Comparison of ENCODE assay signal across 16 mouse cellular contexts in the genomic region with DNA sequence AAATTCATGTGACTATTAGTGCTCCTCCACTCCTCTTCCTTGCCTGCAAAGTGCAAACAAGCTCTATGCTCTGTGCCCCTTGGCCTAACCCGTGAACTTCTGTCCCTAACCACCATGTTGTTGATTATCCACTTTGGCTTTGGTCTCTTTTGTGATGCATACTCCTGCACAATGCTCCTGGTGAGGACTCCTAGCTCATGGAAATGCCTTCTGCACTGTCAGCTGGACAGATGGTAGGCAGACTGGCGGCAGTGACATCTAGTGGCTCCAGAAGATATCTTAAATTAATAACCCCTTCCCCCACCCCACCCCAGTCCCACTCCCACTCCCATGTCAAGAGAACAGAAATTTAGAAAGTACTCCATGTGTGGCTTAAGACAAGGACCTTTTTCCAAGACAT. TPM values are rescaled to one million over a fixed set of nuclear protein-coding genes. Genes with fewer than 3 reads are reported as not detected.
DNase-seq lines count a peak whose midpoint lies in the region; ATAC-seq and TF ChIP-seq lines count a peak whose summit lies in the region.
"Had no signal": no experiment of that assay in that cellular context is flagged by ENCODE, and none has a peak within 500 bp of the region (broad histone marks: within the 10 kb centered on the region; RNA-seq: fewer than 3 reads in every experiment).

No protein-coding gene starts in this region.

- H3K4me3 ChIP-seq in gastrocnemius, adult 2 months = no peak overlapping the region
- no peak overlapping the region for H3K4me3 ChIP-seq in embryonic facial prominence, embryonic 11.5 days (ENCODE audit: low read depth, low read length)
- H3K4me3 ChIP-seq in stomach, postnatal 0 days (ENCODE audit: low read depth, low read length) = no peak overlapping the region
- H3K4me3 ChIP-seq: hindbrain, embryonic 13.5 days; liver, embryonic 15.5 days; midbrain, embryonic 10.5 days had no signal

- no peak overlapping the region for H3K27ac ChIP-seq in gastrocnemius, adult 2 months
- no peak overlapping the region for H3K27ac ChIP-seq in embryonic facial prominence, embryonic 11.5 days (replicated peaks; ENCODE audit: low read depth, low read length)
- H3K27ac ChIP-seq in stomach, postnatal 0 days (replicated peaks) = no peak overlapping the region
- H3K27ac ChIP-seq: hindbrain, embryonic 13.5 days; liver, embryonic 15.5 days; midbrain, embryonic 10.5 days had no signal

- no peak overlapping the region for H3K9ac ChIP-seq in embryonic facial prominence, embryonic 11.5 days (replicated peaks; ENCODE audit: low read length)
- no peak overlapping the region for H3K9ac ChIP-seq in stomach, postnatal 0 days (ENCODE audit: low read length)
- H3K9ac ChIP-seq: hindbrain, embryonic 13.5 days; liver, embryonic 15.5 days had no signal

- TF ChIP-seq CTCF in gastrocnemius, adult 2 months (IDR thresholded peaks at IDR 0.05) = peak; percentile 12; the same call in 1 of the 2 replicates
- TF ChIP-seq CTCF in stomach, postnatal 0 days (IDR thresholded peaks at IDR 0.05; ENCODE audit: low read depth) = peak; percentile 39; the same call in 1 of the 2 replicates

- H3K36me3 ChIP-seq in embryonic facial prominence, embryonic 11.5 days (replicated peaks; ENCODE audit: control insufficient read depth, insufficient read depth, low read depth, low read length) = no peaks in the 10 kb centered on the region
- no peaks in the 10 kb centered on the region for H3K36me3 ChIP-seq in stomach, postnatal 0 days (ENCODE audit: control insufficient read depth, insufficient read depth, low read length)
- H3K36me3 ChIP-seq: hindbrain, embryonic 13.5 days; liver, embryonic 15.5 days; midbrain, embryonic 10.5 days had no signal

- H3K4me1 ChIP-seq in embryonic facial prominence, embryonic 11.5 days (ENCODE audit: control insufficient read depth, insufficient read depth, low read length) = no peaks in the 10 kb centered on the region
- H3K4me1 ChIP-seq in stomach, postnatal 0 days (replicated peaks; ENCODE audit: control insufficient read depth, insufficient read depth) = 0 out of 2 replicates have a peak, but pooled peaks cover 2% of the 10 kb centered on the region
- H3K4me1 ChIP-seq: hindbrain, embryonic 13.5 days; liver, embryonic 15.5 days; midbrain, embryonic 10.5 days had no signal

- H3K27me3 ChIP-seq in embryonic facial prominence, embryonic 11.5 days (ENCODE audit: control insufficient read depth, insufficient read depth, low read length) = no peaks in the 10 kb centered on the region
- H3K27me3 ChIP-seq in stomach, postnatal 0 days (ENCODE audit: control insufficient read depth, insufficient read depth, low read length) = no peaks in the 10 kb centered on the region
- H3K27me3 ChIP-seq: hindbrain, embryonic 13.5 days; liver, embryonic 15.5 days had no signal

- no peak overlapping the region for H3K4me2 ChIP-seq in embryonic facial prominence, embryonic 11.5 days (ENCODE audit: low read depth, low read length)
- H3K4me2 ChIP-seq in stomach, postnatal 0 days (replicated peaks; ENCODE audit: low read depth) = no peak overlapping the region
- H3K4me2 ChIP-seq: heart, embryonic 11.5 days; hindbrain, embryonic 13.5 days; liver, embryonic 15.5 days had no signal

- intact Hi-C loops in gastrocnemius, adult 2 months (cut with DNase I) = no loop called here
- intact Hi-C loops in gastrocnemius, postnatal 14 days (cut with DNase I; ENCODE audit: low total_unique reads) = no loop called here
- intact Hi-C loops in left cerebral cortex, postnatal 4 days (cut with DNase I) = no loop called here
- intact Hi-C loops in left cerebral cortex, postnatal 10 days (cut with DNase I) = no loop called here

- no peak for TF ChIP-seq EP300 in stomach, postnatal 0 days (optimal IDR thresholded peaks at IDR 0.05)

- H3K9me3 ChIP-seq in embryonic facial prominence, embryonic 11.5 days (replicated peaks; ENCODE audit: control insufficient read depth, low read length) = no peaks in the 10 kb centered on the region
- no peaks in the 10 kb centered on the region for H3K9me3 ChIP-seq in stomach, postnatal 0 days (ENCODE audit: control insufficient read depth, low read length)
- H3K9me3 ChIP-seq: hindbrain, embryonic 13.5 days; liver, embryonic 15.5 days; midbrain, embryonic 10.5 days had no signal

- 53% methylated on average over 2 of the region's 2 CpGs for WGBS in embryonic facial prominence, embryonic 11.5 days
- WGBS in stomach, postnatal 0 days = 65% methylated on average over 2 of the region's 2 CpGs

- DNase-seq in gastrocnemius, adult 2 months = no peak
- DNase-seq in gastrocnemius, postnatal 14 days = no peak
- peak; percentile 9 for DNase-seq in left cerebral cortex, postnatal 4 days
- DNase-seq in left cerebral cortex, postnatal 10 days (ENCODE audit: extremely low spot score in 1 of 2, low spot score in 2 of 2) = no peak
- DNase-seq in embryonic facial prominence, embryonic 11.5 days (ENCODE audit: low spot score) = peak; percentile 15
- no peak for DNase-seq in stomach, postnatal 0 days (ENCODE audit: low spot score)
- DNase-seq in liver = no peak
- DNase-seq: cerebellum, postnatal 25 days; thymus, postnatal 25 days had no signal

- no peak for ATAC-seq in embryonic facial prominence, embryonic 11.5 days (replicated peaks; ENCODE audit: insufficient number of reproducible peaks, low FRiP score, low TSS enrichment, low read depth)
- ATAC-seq in stomach, postnatal 0 days (ENCODE audit: low FRiP score, low TSS enrichment) = no peak
- no peak for ATAC-seq in cerebellum, adult (ENCODE audit: insufficient number of reproducible peaks, low FRiP score, low TSS enrichment)

RNA-seq across cellular contexts. Expression of a gene that starts 35.1 kb away (rescaled TPM):
- total RNA-seq in gastrocnemius, adult 2 months (2021) = not detected
- not detected for total RNA-seq in gastrocnemius, postnatal 14 days (2021)
- total RNA-seq in left cerebral cortex, postnatal 4 days (2021) = not detected
- not detected for total RNA-seq in left cerebral cortex, postnatal 10 days (2021)
- not detected in 2 replicates for polyA plus RNA-seq in embryonic facial prominence, embryonic 11.5 days (2014; fragmentation: Nextera tagmentation; extraction: Ambion mirVana)
- polyA plus RNA-seq in stomach, postnatal 0 days (2015; fragmentation: Nextera tagmentation; extraction: Ambion mirVana) = not detected in 2 replicates
- total RNA-seq: left cerebral cortex, postnatal 36 days had no signal
- polyA plus RNA-seq: heart, embryonic 11.5 days; hindbrain, embryonic 13.5 days; large intestine, adult 2 months; liver, embryonic 15.5 days; midbrain, embryonic 10.5 days had no signal

Comparison
In these comparisons a context has a peak if more than half of its experiments do, and no peak if none do; other contexts are left out.
1. DNase-seq: peak in left cerebral cortex, postnatal 4 days (single experiment) and embryonic facial prominence, embryonic 11.5 days (single experiment); none in gastrocnemius, adult 2 months (single experiment), gastrocnemius, postnatal 14 days (single experiment), left cerebral cortex, postnatal 10 days (0 of 2), stomach, postnatal 0 days (single experiment) and liver (single experiment).